In genomic region chr1:131691356-131691755, GRCm38 (mm10) we compare ENCODE assay signal across 18 mouse cellular contexts. TPM values are rescaled to one million over a fixed set of nuclear protein-coding genes. Genes with fewer than 3 reads are reported as not detected.
DNase-seq lines count a peak whose midpoint lies in the region; ATAC-seq and TF ChIP-seq lines count a peak whose summit lies in the region.
"Had no signal": no experiment of that assay in that cellular context is flagged by ENCODE, and none has a peak within 500 bp of the region (broad histone marks: within the 10 kb centered on the region; RNA-seq: fewer than 3 reads in every experiment).

No protein-coding gene starts in this region.

- ATAC-seq in forebrain, embryonic 12.5 days (ENCODE audit: low FRiP score): no peak

- H3K9ac ChIP-seq in forebrain, embryonic 12.5 days: no peak overlapping the region
- H3K9ac ChIP-seq: hindbrain, embryonic 12.5 days; liver, embryonic 13.5 days; midbrain, embryonic 12.5 days; neural tube, embryonic 15.5 days had no signal

- H3K27ac ChIP-seq in gastrocnemius, adult 2 months: peak overlapping the region; percentile 85
- H3K27ac ChIP-seq in macrophage: peak overlapping the region; percentile 99
- H3K27ac ChIP-seq in forebrain, embryonic 12.5 days: no peak overlapping the region
- no peak overlapping the region for H3K27ac ChIP-seq in midbrain, embryonic 10.5 days (replicated peaks)
- H3K27ac ChIP-seq: hindbrain, embryonic 12.5 days; liver, embryonic 13.5 days; midbrain, embryonic 12.5 days; neural tube, embryonic 15.5 days had no signal

- TF ChIP-seq CTCF in gastrocnemius, adult 2 months (IDR thresholded peaks at IDR 0.05): no peak

- H3K4me3 ChIP-seq in gastrocnemius, adult 2 months: peak overlapping the region; percentile 53; the same call in 1 of the 2 replicates
- peak overlapping the region; percentile 74; the same call in 1 of the 2 replicates for H3K4me3 ChIP-seq in macrophage (ENCODE audit: inconsistent target)
- no peak overlapping the region for H3K4me3 ChIP-seq in forebrain, embryonic 12.5 days (replicated peaks)
- H3K4me3 ChIP-seq in midbrain, embryonic 10.5 days: no peak overlapping the region
- H3K4me3 ChIP-seq: erythroblast, embryonic 14.5 days; hindbrain, embryonic 12.5 days; liver, embryonic 13.5 days; midbrain, embryonic 12.5 days; neural tube, embryonic 15.5 days had no signal

- H3K4me1 ChIP-seq in forebrain, embryonic 12.5 days: peaks cover under 1% of the 10 kb centered on the region; the same call in 1 of the 2 replicates
- H3K4me1 ChIP-seq in midbrain, embryonic 10.5 days: no peaks in the 10 kb centered on the region
- H3K4me1 ChIP-seq: hindbrain, embryonic 12.5 days; midbrain, embryonic 12.5 days; neural tube, embryonic 15.5 days had no signal

- DNase-seq in gastrocnemius, adult 2 months: peak; percentile 35
- no peak for DNase-seq in gastrocnemius, postnatal 36 days
- peak; percentile 95 for DNase-seq in 3T3-L1 (ENCODE audit: low read depth, low spot score)
- DNase-seq in adrenal gland, postnatal 25 days: peak; percentile 41
- DNase-seq in heart, postnatal 4 days: no peak
- no peak for DNase-seq in midbrain, embryonic 10.5 days (ENCODE audit: low spot score)
- DNase-seq: cerebellum, adult 8-10 months; kidney, adult 9 months; liver, embryonic 13.5 days; right cerebral cortex, postnatal 4 days had no signal

- no peaks in the 10 kb centered on the region for H3K9me3 ChIP-seq in forebrain, embryonic 12.5 days
- no peaks in the 10 kb centered on the region for H3K9me3 ChIP-seq in midbrain, embryonic 10.5 days (replicated peaks)
- H3K9me3 ChIP-seq: hindbrain, embryonic 12.5 days; liver, embryonic 13.5 days; midbrain, embryonic 12.5 days; neural tube, embryonic 15.5 days had no signal

- peaks cover 24% of the 10 kb centered on the region; the same call in 1 of the 2 replicates for H3K36me3 ChIP-seq in macrophage (ENCODE audit: inconsistent target)
- no peaks in the 10 kb centered on the region for H3K36me3 ChIP-seq in forebrain, embryonic 12.5 days (replicated peaks)
- no peaks in the 10 kb centered on the region for H3K36me3 ChIP-seq in midbrain, embryonic 10.5 days
- H3K36me3 ChIP-seq: hindbrain, embryonic 12.5 days; liver, embryonic 13.5 days; midbrain, embryonic 12.5 days; neural tube, embryonic 15.5 days had no signal

- H3K4me2 ChIP-seq in forebrain, embryonic 12.5 days: no peak overlapping the region
- H3K4me2 ChIP-seq: hindbrain, embryonic 12.5 days; liver, embryonic 13.5 days; midbrain, embryonic 12.5 days; neural tube, embryonic 15.5 days had no signal

- intact Hi-C loops in gastrocnemius, adult 2 months (cut with DNase I): no loop called here
- intact Hi-C loops in gastrocnemius, postnatal 36 days (cut with DNase I): no loop called here

- H3K27me3 ChIP-seq in forebrain, embryonic 12.5 days: no peaks in the 10 kb centered on the region
- no peaks in the 10 kb centered on the region for H3K27me3 ChIP-seq in midbrain, embryonic 10.5 days (ENCODE audit: low read depth, poor library complexity, severe bottlenecking)
- H3K27me3 ChIP-seq: hindbrain, embryonic 12.5 days; liver, embryonic 13.5 days; midbrain, embryonic 12.5 days; neural tube, embryonic 15.5 days had no signal

- H3K79me2 ChIP-seq in macrophage (ENCODE audit: inconsistent target): peaks cover 73% of the 10 kb centered on the region

RNA-seq across cellular contexts. Expression of gene Rab7b, which starts 2.9 kb away (rescaled TPM):
- total RNA-seq in gastrocnemius, adult 2 months (2021): 1 to 10 TPM; 2.3 to 2.8 TPM
- 1 to 10 TPM; 2.8 to 2.9 TPM for total RNA-seq in gastrocnemius, postnatal 36 days (2021)
- 5.0 and 5.4 TPM in 2 replicates for total RNA-seq in adrenal gland, postnatal 25 days (2021)
- total RNA-seq in macrophage (2018; cell fraction: chromatin; rRNA removed): 100 to 1,000 TPM in 8 of 26 experiments, 10 to 100 TPM in 17, 1 to 10 TPM in 1; 8.3 to 204 (median 87.6) TPM
- total RNA-seq in macrophage (2018; cell fraction: cytosol; rRNA removed): 100 to 1,000 TPM; 112 to 252 (median 182) TPM
- total RNA-seq in macrophage (2018; cell fraction: nucleus; rRNA removed): 100 to 1,000 TPM in 18 of 26 experiments, 10 to 100 TPM in 8; 24.3 to 204 (median 119) TPM
- polyA plus RNA-seq in macrophage (2018): 161 to 338 TPM (median 284 TPM) in 3 replicates
- 0.19 and 0.43 TPM in 2 replicates for polyA plus RNA-seq in forebrain, embryonic 12.5 days (2016; fragmentation: Nextera tagmentation; extraction: Ambion mirVana)
- 1 to 10 TPM; 2.6 to 3.6 TPM for total RNA-seq in heart, postnatal 4 days (2021)
- polyA plus RNA-seq in midbrain, embryonic 10.5 days (2016; fragmentation: Nextera tagmentation; extraction: Ambion mirVana): 0.77 and 1.4 TPM in 2 replicates
- polyA plus RNA-seq: erythroblast, embryonic 14.5 days had no signal

RNA-seq across cellular contexts. Expression of gene Slc26a9, which starts 52.5 kb away (rescaled TPM):
- total RNA-seq in gastrocnemius, adult 2 months (2021): not detected
- not detected for total RNA-seq in gastrocnemius, postnatal 36 days (2021)
- total RNA-seq in adrenal gland, postnatal 25 days (2021): 0.18 TPM in 1 of 2 replicates, not detected in the other
- total RNA-seq in macrophage (2018; cell fraction: chromatin; rRNA removed): 1 to 10 TPM in 1 of 26 experiments, under 1 TPM in 5, not detected in 20; 0.16 to 1.5 (median 0.42) TPM
- under 1 TPM in 2 of 26 experiments, not detected in 24; 0.03 to 0.05 TPM for total RNA-seq in macrophage (2018; cell fraction: cytosol; rRNA removed)
- under 1 TPM in 8 of 26 experiments, not detected in 18; 0.12 to 0.89 (median 0.33) TPM for total RNA-seq in macrophage (2018; cell fraction: nucleus; rRNA removed)
- polyA plus RNA-seq in macrophage (2018): 0.05 TPM in 1 of 3 replicates, not detected in the others
- not detected in 2 replicates for polyA plus RNA-seq in forebrain, embryonic 12.5 days (2016; fragmentation: Nextera tagmentation; extraction: Ambion mirVana)
- total RNA-seq in heart, postnatal 4 days (2021): under 1 TPM in 1 of 2 experiments, not detected in 1; 0.07 TPM
- not detected in 2 replicates for polyA plus RNA-seq in midbrain, embryonic 10.5 days (2016; fragmentation: Nextera tagmentation; extraction: Ambion mirVana)
- total RNA-seq: gastrocnemius, adult 8-10 months had no signal
- polyA plus RNA-seq: erythroblast, embryonic 14.5 days; liver, embryonic 13.5 days; midbrain, embryonic 12.5 days had no signal

RNA-seq across cellular contexts. Expression of gene Ctse, which starts 53.2 kb away (rescaled TPM):
- under 1 TPM in 1 of 2 experiments, not detected in 1; 0.11 TPM for total RNA-seq in gastrocnemius, adult 2 months (2021)
- under 1 TPM in 1 of 2 experiments, not detected in 1; 0.28 TPM for total RNA-seq in gastrocnemius, postnatal 36 days (2021)
- total RNA-seq in adrenal gland, postnatal 25 days (2021): 0.43 and 0.52 TPM in 2 replicates
- total RNA-seq in macrophage (2018; cell fraction: chromatin; rRNA removed): 1 to 10 TPM in 1 of 26 experiments, under 1 TPM in 10, not detected in 15; 0.37 to 1.2 (median 0.57) TPM
- total RNA-seq in macrophage (2018; cell fraction: cytosol; rRNA removed): 1 to 10 TPM in 13 of 26 experiments, under 1 TPM in 13; 0.37 to 3.6 (median 0.97) TPM
- 1 to 10 TPM in 15 of 26 experiments, under 1 TPM in 8, not detected in 3; 0.46 to 3.2 (median 1.1) TPM for total RNA-seq in macrophage (2018; cell fraction: nucleus; rRNA removed)
- 0.48 to 4.2 TPM (median 2.5 TPM) in 3 replicates for polyA plus RNA-seq in macrophage (2018)
- polyA plus RNA-seq in forebrain, embryonic 12.5 days (2016; fragmentation: Nextera tagmentation; extraction: Ambion mirVana): not detected in 2 replicates
- 1 to 10 TPM in 1 of 2 experiments, under 1 TPM in 1; 0.81 to 2.1 TPM for total RNA-seq in heart, postnatal 4 days (2021)
- 0.07 TPM in 1 of 2 replicates, not detected in the other for polyA plus RNA-seq in midbrain, embryonic 10.5 days (2016; fragmentation: Nextera tagmentation; extraction: Ambion mirVana)
- total RNA-seq: gastrocnemius, adult 8-10 months; layer of hippocampus, postnatal 25 days had no signal
- polyA plus RNA-seq: neural tube, embryonic 15.5 days had no signal

Comparison
In these comparisons a context has a peak if more than half of its experiments do, and no peak if none do; other contexts are left out.
1. DNase-seq: peak in gastrocnemius, adult 2 months (single experiment), 3T3-L1 (single experiment) and adrenal gland, postnatal 25 days (single experiment); none in gastrocnemius, postnatal 36 days (0 of 2), heart, postnatal 4 days (single experiment) and midbrain, embryonic 10.5 days (single experiment).
2. H3K27ac ChIP-seq: peak in gastrocnemius, adult 2 months (single experiment) and macrophage (single experiment); none in forebrain, embryonic 12.5 days (single experiment) and midbrain, embryonic 10.5 days (single experiment).
3. H3K4me3 ChIP-seq: peak in gastrocnemius, adult 2 months (single experiment) and macrophage (single experiment); none in forebrain, embryonic 12.5 days (single experiment) and midbrain, embryonic 10.5 days (single experiment).